Mouse (Mus musculus): ENCODE data around the gene Olfr1381. TPM values are rescaled to one million over a fixed set of nuclear protein-coding genes. Genes with fewer than 3 reads are reported as not detected.
"Not testable (repeated sequence)": the region's sequence is repeated elsewhere in the genome, so short reads cannot be mapped to it uniquely, and the experiment has no call there.

Olfr1381 gene
- polyA plus RNA-seq, 1 experiment = not detected

GRCm38 (mm10) chr11:49575054-49575453 lies 31.8 kb downstream of the Olfr1381 start:
- H3ac ChIP-seq (ENCODE audit: control insufficient read depth, insufficient read length); H3K36me3 ChIP-seq (ENCODE audit: control insufficient read depth, insufficient read depth); H3K4me3 ChIP-seq; H3K79me2 ChIP-seq (ENCODE audit: control insufficient read depth, insufficient read depth); H3K4me2 ChIP-seq (ENCODE audit: low read depth); H3K27me3 ChIP-seq (ENCODE audit: control insufficient read depth, insufficient read depth, insufficient read length): not testable (repeated sequence)

DNA sequence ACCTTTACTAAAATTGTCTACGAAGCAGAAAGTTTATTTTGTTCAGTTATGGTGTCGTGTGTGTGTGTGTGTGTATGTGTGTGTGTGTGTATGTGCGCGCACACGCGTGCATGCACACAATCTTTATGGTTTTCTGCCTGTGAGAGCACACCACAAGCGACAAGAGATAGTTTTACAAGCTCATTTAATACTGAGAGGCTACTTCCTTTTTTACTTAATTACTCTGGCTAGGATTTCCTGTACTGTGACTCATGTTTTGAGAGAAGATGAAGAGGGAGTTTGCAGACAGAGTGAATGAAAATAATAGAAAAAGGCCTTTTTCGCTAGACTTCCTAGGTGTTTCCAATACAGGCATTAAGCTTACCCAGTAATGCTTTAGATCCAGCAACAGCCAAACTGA lies 37.2 kb downstream of the Olfr1381 start:
- not testable (repeated sequence) for H3K36me3 ChIP-seq (ENCODE audit: control insufficient read depth, insufficient read depth); H3K27me3 ChIP-seq (ENCODE audit: control insufficient read depth, insufficient read depth, insufficient read length); H3K4me3 ChIP-seq; H3K79me2 ChIP-seq (ENCODE audit: control insufficient read depth, insufficient read depth); H3K4me2 ChIP-seq (ENCODE audit: low read depth); H3ac ChIP-seq (ENCODE audit: control insufficient read depth, insufficient read length)

GRCm38 (mm10) chr11:49590213-49590612 lies 47.0 kb downstream of the Olfr1381 start:
- Histone ChIP-seq H3K4me3 (no peak overlapping the region), H3K79me2 (ENCODE audit: control insufficient read depth, insufficient read depth) (no peaks in the 10 kb centered on the region), H3K36me3 (ENCODE audit: control insufficient read depth, insufficient read depth) (no peaks in the 10 kb centered on the region), H3ac (ENCODE audit: control insufficient read depth, insufficient read length) (no peak overlapping the region), H3K4me2 (ENCODE audit: low read depth) (no peak overlapping the region), H3K27me3 (ENCODE audit: control insufficient read depth, insufficient read depth, insufficient read length) (no peaks in the 10 kb centered on the region)
- TF ChIP-seq CEBPB (IDR thresholded peaks at IDR 0.05; ENCODE audit: insufficient read depth, poor library complexity, severe bottlenecking) (no peak), TCF3 (IDR thresholded peaks at IDR 0.05; ENCODE audit: insufficient read length, low read depth) (no peak), MYOG (IDR thresholded peaks at IDR 0.05; ENCODE audit: control insufficient read depth in 1 of 3, insufficient read depth in 1 of 3, insufficient read length in 2 of 3, low read depth in 2 of 3) (no peak), MYOD1 (IDR thresholded peaks at IDR 0.05; ENCODE audit: control insufficient read depth in 1 of 3, insufficient read length in 2 of 3, low read depth in 2 of 3) (no peak), TCF12 (IDR thresholded peaks at IDR 0.05; ENCODE audit: insufficient read depth, poor library complexity, severe bottlenecking) (no peak), MAX (IDR thresholded peaks at IDR 0.05; ENCODE audit: low read depth) (no peak), POLR2A (IDR thresholded peaks at IDR 0.05; ENCODE audit: insufficient read length, low read depth) (no peak), USF1 (IDR thresholded peaks at IDR 0.05; ENCODE audit: low read depth) (no peak), REST (IDR thresholded peaks at IDR 0.05; ENCODE audit: insufficient read depth, insufficient read length) (no peak), POLR2AphosphoS2 (IDR thresholded peaks at IDR 0.05; ENCODE audit: insufficient read length, low read depth) (no peak), SRF (IDR thresholded peaks at IDR 0.05; ENCODE audit: control insufficient read depth, insufficient read length, low read depth) (no peak), E2F4 (IDR thresholded peaks at IDR 0.05; ENCODE audit: insufficient read depth) (no peak)

- not testable (repeated sequence) for H3ac ChIP-seq (ENCODE audit: control insufficient read depth, insufficient read length); H3K79me2 ChIP-seq (ENCODE audit: control insufficient read depth, insufficient read depth); H3K4me2 ChIP-seq (ENCODE audit: low read depth); H3K27me3 ChIP-seq (ENCODE audit: control insufficient read depth, insufficient read depth, insufficient read length); H3K4me3 ChIP-seq; H3K36me3 ChIP-seq (ENCODE audit: control insufficient read depth, insufficient read depth)
These were observed 53.9 kb downstream of the Olfr1381 start for GRCm38 (mm10) chr11:49597149-49597548.

Other genes starting within 250 kb of the Olfr1381 start
- gene Olfr10, start 238.7 kb upstream of the Olfr1381 start, polyA plus RNA-seq (2012; fragmentation: generic; extraction: Trizol) = not detected
- gene Olfr1391, start 220.7 kb upstream of the Olfr1381 start, polyA plus RNA-seq (2012; fragmentation: generic; extraction: Trizol) = not detected
- gene Olfr1390, start 208.3 kb upstream of the Olfr1381 start, polyA plus RNA-seq (2012; fragmentation: generic; extraction: Trizol) = not detected
- gene Olfr1389, start 120.4 kb upstream of the Olfr1381 start, polyA plus RNA-seq (2012; fragmentation: generic; extraction: Trizol) = not detected
- gene Olfr1388, start 106.8 kb upstream of the Olfr1381 start, polyA plus RNA-seq (2012; fragmentation: generic; extraction: Trizol) = 0.06 TPM
- gene Olfr1387, start 88.1 kb upstream of the Olfr1381 start, polyA plus RNA-seq (2012; fragmentation: generic; extraction: Trizol) = not detected
- not detected for gene Olfr1386, start 78.4 kb upstream of the Olfr1381 start, polyA plus RNA-seq (2012; fragmentation: generic; extraction: Trizol)
- gene Olfr1385, start 54.4 kb upstream of the Olfr1381 start, polyA plus RNA-seq (2012; fragmentation: generic; extraction: Trizol) = not detected
- gene Olfr1384, start 36.7 kb upstream of the Olfr1381 start, polyA plus RNA-seq (2012; fragmentation: generic; extraction: Trizol) = not detected
- not detected for gene Olfr1383, start 23.8 kb upstream of the Olfr1381 start, polyA plus RNA-seq (2012; fragmentation: generic; extraction: Trizol)
- not detected for gene Olfr1382, start 15.2 kb upstream of the Olfr1381 start, polyA plus RNA-seq (2012; fragmentation: generic; extraction: Trizol)
- gene Olfr1380, start 13.4 kb downstream of the Olfr1381 start, polyA plus RNA-seq (2012; fragmentation: generic; extraction: Trizol) = not detected
- 0.01 TPM for gene Flt4, start 65.8 kb downstream of the Olfr1381 start, polyA plus RNA-seq (2012; fragmentation: generic; extraction: Trizol)
- gene Scgb3a1, start 120.2 kb downstream of the Olfr1381 start, polyA plus RNA-seq (2012; fragmentation: generic; extraction: Trizol) = not detected
- 12.1 TPM for gene Cnot6, start 169.3 kb downstream of the Olfr1381 start, polyA plus RNA-seq (2012; fragmentation: generic; extraction: Trizol)

All from myocyte (in vitro differentiated cells).